Mouse (Mus musculus) cerebellum, adult 11-12 months (tissue): Measurements from ENCODE around the gene Trmt1.

Experiments
- DNase-seq: peaks from one replicate; pipeline ENCODE4 v3.0.0; 2022

Trmt1 gene

GRCm38 (mm10) chr8:84711312-84711711 lies 25.2 kb downstream of the Trmt1 start:
- DNase-seq = peak; percentile 20

- DNase-seq = peak; percentile 61
Observed at GRCm38 (mm10) chr8:84711933-84712758, 26.0 kb downstream of the Trmt1 start.

- DNase-seq = no peak
Observed at GRCm38 (mm10) chr8:84712759-84713120, 26.6 kb downstream of the Trmt1 start.

- DNase-seq = no peak
Observed at GRCm38 (mm10) chr8:84713381-84713780, 27.3 kb downstream of the Trmt1 start.

- DNase-seq = peak; percentile 42
Observed at GRCm38 (mm10) chr8:84714161-84714560, 28.1 kb downstream of the Trmt1 start.

- DNase-seq = no peak
Observed at GRCm38 (mm10) chr8:84715893-84716468, 29.9 kb downstream of the Trmt1 start.

- no peak for DNase-seq
Observed at GRCm38 (mm10) chr8:84716790-84717189, 30.7 kb downstream of the Trmt1 start.

- DNase-seq = no peak
Observed at GRCm38 (mm10) chr8:84718476-84718875, 32.4 kb downstream of the Trmt1 start.

GRCm38 (mm10) chr8:84718959-84719690 lies 33.0 kb downstream of the Trmt1 start:
- DNase-seq = peak; percentile 64

GRCm38 (mm10) chr8:84722530-84722849 lies 36.4 kb downstream of the Trmt1 start:
- no peak for DNase-seq

GRCm38 (mm10) chr8:84722850-84723570 lies 36.9 kb downstream of the Trmt1 start, which contains the start of gene G430095P16Rik:
G430095P16Rik (plus strand) TSS chr8:84723007.
- DNase-seq = peak; percentile 74

- no peak for DNase-seq
Observed at GRCm38 (mm10) chr8:84723571-84723900, 37.4 kb downstream of the Trmt1 start.

GRCm38 (mm10) chr8:84724683-84725082 lies 38.6 kb downstream of the Trmt1 start:
- DNase-seq = no peak

- no peak for DNase-seq
Observed at GRCm38 (mm10) chr8:84725246-84725940, 39.3 kb downstream of the Trmt1 start.

- no peak for DNase-seq
Observed at GRCm38 (mm10) chr8:84725941-84726259, 39.8 kb downstream of the Trmt1 start.

GRCm38 (mm10) chr8:84728474-84728873 lies 42.4 kb downstream of the Trmt1 start:
- no peak for DNase-seq

GRCm38 (mm10) chr8:84729921-84730362 lies 43.8 kb downstream of the Trmt1 start:
- DNase-seq = peak; percentile 78

- DNase-seq = peak; percentile 72
Observed at GRCm38 (mm10) chr8:84730541-84731370, 44.6 kb downstream of the Trmt1 start.

- peak; percentile 69 for DNase-seq
Observed at GRCm38 (mm10) chr8:84731371-84732177, 45.5 kb downstream of the Trmt1 start.

GRCm38 (mm10) chr8:84732545-84732944 lies 46.4 kb downstream of the Trmt1 start:
- no peak for DNase-seq

GRCm38 (mm10) chr8:84732996-84733395 lies 46.9 kb downstream of the Trmt1 start:
- no peak for DNase-seq
